Mouse (Mus musculus) liver, adult 2 months (tissue): ENCODE measurements around the gene Rusc1.
A peak's percentile ranks its signal among the peaks of the same experiment; 100 is the strongest.

Source experiments
- CTCF ChIP-seq: fragments of 200-500 bp; IDR thresholded peaks from 2 replicates; pipeline ENCODE4 v1.5.1; 2011; ENCODE audit warnings: low read depth, low read length, control low read depth
- POLR2A ChIP-seq: fragments of 200-500 bp; IDR thresholded peaks from 2 replicates; pipeline ENCODE4 v1.6.1; 2011; ENCODE audit warnings: low read length, control low read depth; ENCODE audit not compliant: insufficient read depth; ENCODE audit errors: extremely low read depth

DNA sequence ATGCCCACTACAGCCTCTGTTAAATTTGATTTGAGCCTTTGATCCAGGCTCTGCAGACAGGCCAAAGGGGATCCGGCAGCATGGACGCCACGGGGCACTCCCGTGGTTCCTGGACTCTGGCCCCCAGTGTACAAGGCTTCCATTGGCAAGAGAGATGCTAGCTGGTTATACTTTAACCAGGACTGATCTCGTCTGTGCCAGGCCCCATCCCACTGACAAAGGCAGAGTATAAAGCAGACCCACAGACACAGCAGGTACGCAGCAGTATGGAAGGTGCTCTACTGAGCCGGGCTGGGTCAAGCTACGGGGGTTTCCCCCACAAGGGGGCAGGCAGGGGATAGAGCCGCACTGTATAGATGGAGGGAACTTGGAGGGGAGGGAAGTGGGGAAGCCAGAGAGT, 43.3 kb upstream of the Rusc1 start:
- TF ChIP-seq CTCF: peak; percentile 52
- TF ChIP-seq POLR2A: peak; percentile 98
